Mouse (Mus musculus) G1E (cell line): ENCODE measurements around the gene Rabl6. TPM values are rescaled to one million over a fixed set of nuclear protein-coding genes. Genes with fewer than 3 reads are reported as not detected.

Experiments used
- ATAC-seq: 2 replicates; pipeline ENCODE4 v1.8.0; 2016; ENCODE audit warnings: mild to moderate bottlenecking; ENCODE audit not compliant: insufficient number of reproducible peaks, poor library complexity, low FRiP score, severe bottlenecking; ENCODE audit errors: extremely low read depth
- DNase-seq: peaks from one replicate; pipeline ENCODE4 v3.0.0; 2012; ENCODE audit warnings: low spot score
- H3K27me3 ChIP-seq: 2 replicates; pipeline ENCODE4 v1.6.1; 2012; ENCODE audit warnings: mild to moderate bottlenecking, low read length, inconsistent platforms; ENCODE audit not compliant: insufficient read depth
- H3K36me3 ChIP-seq: replicated peaks from 2 replicates; pipeline ENCODE3; 2012; ENCODE audit warnings: mild to moderate bottlenecking, inconsistent platforms
- H3K4me1 ChIP-seq: 2 replicates; pipeline ENCODE4 v1.6.1; 2012; ENCODE audit warnings: low read depth, low read length, inconsistent platforms, mixed read lengths; ENCODE audit not compliant: insufficient read depth
- H3K4me3 ChIP-seq: 2 replicates; pipeline ENCODE4 v1.5.1; 2012; ENCODE audit warnings: low read depth, mild to moderate bottlenecking, inconsistent platforms, low read length, moderate library complexity, mixed read lengths
- H3K9me3 ChIP-seq: replicated peaks from 2 replicates; pipeline ENCODE4 v1.6.1; 2012; ENCODE audit warnings: inconsistent platforms
- CTCF ChIP-seq: IDR thresholded peaks from 2 replicates; pipeline ENCODE4 v1.5.1; 2012; ENCODE audit warnings: low read depth, low read length, inconsistent platforms, mixed read lengths
- GATA1 ChIP-seq: IDR thresholded peaks from 2 replicates; pipeline ENCODE4 v1.6.1; 2012; ENCODE audit warnings: borderline replicate concordance, low read length, inconsistent platforms, mixed read lengths
- GATA2 ChIP-seq: IDR thresholded peaks from 2 replicates; pipeline ENCODE4 v1.6.1; 2012; ENCODE audit warnings: low read depth, low read length, inconsistent platforms, borderline replicate concordance
- POLR2AphosphoS5 ChIP-seq: IDR thresholded peaks from 2 replicates; pipeline ENCODE4 v1.6.1; 2012; ENCODE audit warnings: low read depth, low read length, inconsistent platforms; ENCODE audit not compliant: insufficient replicate concordance
- TAL1 ChIP-seq: conservative IDR thresholded peaks from 2 replicates; pipeline ENCODE4 v1.6.1; 2012; ENCODE audit warnings: low read depth, low read length, inconsistent platforms, mixed read lengths
- polyA plus RNA-seq: library from polyadenylated mRNA; stranded (reverse); fragments of >175 nt; gene quantifications from 2 replicates; pipeline ENCODE4 v1.2.3, GENCODE M21; 2012
- total RNA-seq, 2 experiments: library from RNA; stranded (forward) in 1 of 2; stranded (reverse) in 1 of 2; fragments of 200-1000 nt in 1 of 2; fragments of >200 nt in 1 of 2; fragmentation: Nextera tagmentation in 1 of 2; gene quantifications; 2 replicates each; pipeline ENCODE4 v1.2.3; 2014 to 2017

Rabl6 gene
- total and polyA plus RNA-seq, 3 experiments = 41.5 to 82.4 (median 74.9) TPM

GRCm38 (mm10) chr2:25639890-25640289 is 31.6 kb upstream of the Rabl6 start:
- Histone ChIP-seq H3K4me1 (no peaks in the 10 kb centered on the region), H3K36me3 (no peaks in the 10 kb centered on the region), H3K27me3 (peaks cover 7% of the 10 kb centered on the region), H3K9me3 (no peaks in the 10 kb centered on the region), H3K4me3 (no peak overlapping the region)
- TF ChIP-seq POLR2AphosphoS5 (no peak), GATA2 (no peak), CTCF (no peak)
- DNase-seq = no peak
- ATAC-seq = no peak

- no peak for TF ChIP-seq GATA2
- TF ChIP-seq POLR2AphosphoS5 = no peak
- TF ChIP-seq GATA1 = no peak
- DNase-seq = no peak
- no peaks in the 10 kb centered on the region for H3K9me3 ChIP-seq
- ATAC-seq = no peak
- H3K4me3 ChIP-seq = no peak overlapping the region
- no peaks in the 10 kb centered on the region for H3K4me1 ChIP-seq
- peaks cover 8% of the 10 kb centered on the region; the same call in 1 of the 2 replicates for H3K27me3 ChIP-seq
- no peaks in the 10 kb centered on the region for H3K36me3 ChIP-seq
Measured at GRCm38 (mm10) chr2:25634046-25634445, 25.7 kb upstream of the Rabl6 start.

- Histone ChIP-seq H3K9me3 (no peaks in the 10 kb centered on the region), H3K4me3 (no peak overlapping the region), H3K4me1 (no peaks in the 10 kb centered on the region), H3K27me3 (peaks cover 11% of the 10 kb centered on the region; the same call in 1 of the 2 replicates), H3K36me3 (no peaks in the 10 kb centered on the region)
- no peak for ATAC-seq
- TF ChIP-seq GATA1 (no peak), POLR2AphosphoS5 (no peak), CTCF (no peak), GATA2 (no peak), TAL1 (no peak)
- no peak for DNase-seq
Measured at GRCm38 (mm10) chr2:25633616-25634015, 25.3 kb upstream of the Rabl6 start.

GRCm38 (mm10) chr2:25628738-25629137 is 20.4 kb upstream of the Rabl6 start:
- Histone ChIP-seq H3K9me3 (no peaks in the 10 kb centered on the region), H3K4me1 (no peaks in the 10 kb centered on the region), H3K4me3 (no peak overlapping the region), H3K27me3 (peaks cover 44% of the 10 kb centered on the region), H3K36me3 (no peaks in the 10 kb centered on the region)
- DNase-seq = no peak
- ATAC-seq = no peak
- TF ChIP-seq GATA1 (no peak), TAL1 (no peak), CTCF (no peak), GATA2 (no peak), POLR2AphosphoS5 (no peak)

- Histone ChIP-seq H3K27me3 (peaks cover 44% of the 10 kb centered on the region), H3K36me3 (no peaks in the 10 kb centered on the region), H3K9me3 (no peaks in the 10 kb centered on the region), H3K4me1 (no peaks in the 10 kb centered on the region), H3K4me3 (no peak within 1 kb of the TSS)
- no peak for DNase-seq
- TF ChIP-seq TAL1 (no peak), GATA1 (no peak), CTCF (no peak), POLR2AphosphoS5 (no peak), GATA2 (no peak)
- ATAC-seq = no peak
Measured at GRCm38 (mm10) chr2:25627811-25628210, 19.5 kb upstream of the Rabl6 start, which contains the start of gene Fcna. Fcna (minus strand) TSS chr2:25628030.

GRCm38 (mm10) chr2:25625986-25626385 is 17.7 kb upstream of the Rabl6 start:
- Histone ChIP-seq H3K36me3 (no peaks in the 10 kb centered on the region), H3K4me3 (no peak overlapping the region), H3K9me3 (no peaks in the 10 kb centered on the region), H3K27me3 (peaks cover 49% of the 10 kb centered on the region), H3K4me1 (no peaks in the 10 kb centered on the region)
- DNase-seq (no peak), ATAC-seq (no peak)
- TF ChIP-seq GATA1 (no peak), CTCF (no peak), POLR2AphosphoS5 (no peak), GATA2 (no peak), TAL1 (no peak)
